Mouse (Mus musculus) adrenal gland, postnatal 36 days (tissue): ENCODE data around the gene Otud7b. TPM values are rescaled to one million over a fixed set of nuclear protein-coding genes. Genes with fewer than 3 reads are reported as not detected.

ENCODE experiments used
- DNase-seq, 2 experiments: peaks; one replicate each; pipeline ENCODE4 v3.0.0; 2021; ENCODE audit warnings: mixed read lengths in 1 of 2
- long read RNA-seq, 2 experiments: library from polyadenylated mRNA; stranded (forward); transcript quantifications; one replicate each; pipeline ENCODE4 v2.0.0; 2021; ENCODE audit warnings: borderline sequencing depth in 2 of 2
- total RNA-seq, 2 experiments: library from RNA; stranded (reverse); gene quantifications; 2 replicates each; pipeline ENCODE4 v1.2.3; 2021

Otud7b gene
- 10 to 100 TPM; 34.5 to 39.3 TPM for total RNA-seq
- long read RNA-seq, experiment 1, full-length matches to known transcripts, result 5 of 18 reads
- long read RNA-seq, experiment 1, partial matches to known transcripts, result 1 of 18 reads
- long read RNA-seq, experiment 1, other reads (novel, unspliced or antisense), result 12 of 18 reads
- long read RNA-seq, experiment 2, full-length matches to known transcripts, result 1 of 4 reads
- long read RNA-seq, experiment 2, partial matches to known transcripts, result 0 of 4 reads
- long read RNA-seq, experiment 2, other reads (novel, unspliced or antisense), result 3 of 4 reads

GRCm38 (mm10) chr3:96104261-96105065, at the start of gene Otud7b:
Otud7b (plus strand) TSS chr3:96104527.
- DNase-seq, result peak; percentile 81 to 87

DNA sequence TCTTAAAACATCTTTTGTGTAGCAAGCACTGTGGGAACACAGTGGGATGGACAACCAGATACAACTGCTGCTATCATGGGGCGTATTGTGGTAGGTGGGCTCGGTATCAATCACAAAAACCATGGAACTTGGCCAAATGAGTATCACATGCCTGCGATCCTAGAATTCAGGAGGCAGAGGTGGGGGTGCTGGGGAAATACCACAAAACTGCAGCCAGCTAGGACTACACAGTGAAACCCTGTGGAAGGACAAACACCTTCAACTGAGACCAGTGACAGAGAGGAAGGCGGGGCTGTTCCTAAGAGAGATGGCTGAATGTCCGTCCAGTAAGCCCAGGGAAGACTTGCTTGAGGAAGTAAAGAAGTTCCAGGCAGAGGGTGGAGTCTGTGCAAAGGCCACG, 49.0 kb upstream of the Otud7b start:
- no peak for DNase-seq

DNA sequence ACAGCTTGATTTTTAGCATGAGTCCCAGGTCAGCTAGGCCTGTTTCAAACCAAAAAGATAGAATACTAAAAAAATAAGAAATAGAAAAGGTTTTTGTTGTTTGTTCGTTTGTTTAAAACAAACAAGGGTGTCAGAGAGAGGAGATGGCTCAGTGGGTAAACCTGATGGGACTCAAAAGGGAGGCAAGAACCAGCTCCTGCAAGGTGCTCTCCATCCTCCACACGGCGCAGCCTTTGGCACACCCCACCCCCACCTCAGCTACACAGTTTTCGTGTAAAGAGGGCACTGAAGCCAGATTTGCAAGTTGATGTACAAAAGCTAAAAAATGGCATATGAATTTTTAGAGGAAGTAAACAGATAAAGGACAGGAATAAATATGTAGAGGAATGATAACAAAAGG, 48.3 kb upstream of the Otud7b start:
- DNase-seq, result no peak

GRCm38 (mm10) chr3:96057747-96058204, 46.6 kb upstream of the Otud7b start:
- peak; percentile 89 to 90 for DNase-seq

GRCm38 (mm10) chr3:96058231-96058896, 46.0 kb upstream of the Otud7b start, which contains the start of gene Vps45:
Vps45 (minus strand) TSS chr3:96058466.
- DNase-seq, result peak; percentile 84

- DNase-seq, result no peak
These were observed 44.2 kb upstream of the Otud7b start for GRCm38 (mm10) chr3:96060146-96060545.

DNA sequence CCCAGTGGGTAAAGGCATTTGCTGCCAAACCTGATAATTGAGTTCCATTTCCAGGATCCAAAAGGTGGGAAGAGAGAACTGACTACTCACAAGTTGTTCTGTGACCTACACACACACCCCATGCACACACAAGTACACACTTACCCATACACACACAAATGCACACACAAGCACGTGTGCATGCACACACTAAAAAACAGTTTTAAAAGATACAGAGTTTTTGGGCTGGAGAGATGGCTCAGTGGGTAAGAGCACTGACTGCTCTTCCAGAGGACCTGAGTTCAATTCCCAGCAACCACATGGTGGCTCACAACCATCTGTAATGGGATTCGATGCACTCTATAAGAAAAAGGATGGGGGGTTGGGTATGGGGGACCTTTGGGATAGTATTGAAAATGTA, 41.0 kb upstream of the Otud7b start:
- no peak for DNase-seq

- DNase-seq, result no peak
These were observed 40.1 kb upstream of the Otud7b start for GRCm38 (mm10) chr3:96064217-96064616.

DNA sequence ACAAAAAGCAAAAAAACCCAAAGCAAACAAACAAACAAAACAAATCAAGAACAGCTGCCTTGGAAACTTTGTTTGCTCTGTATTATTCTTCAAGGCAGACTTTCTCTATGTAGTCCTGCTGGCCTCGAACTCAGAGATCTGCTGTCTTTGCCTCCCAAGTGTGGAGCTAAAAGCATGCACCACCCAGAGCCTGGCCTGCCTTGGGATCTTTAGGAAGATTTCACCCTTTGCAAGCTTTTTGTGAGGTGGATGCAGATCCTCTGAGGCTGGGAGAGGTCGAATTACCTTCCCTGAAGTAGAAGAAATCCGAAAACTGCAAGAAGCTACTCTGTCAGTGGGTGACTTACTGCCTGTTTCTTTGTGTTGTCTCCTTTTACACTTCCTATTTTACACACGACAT, 39.2 kb upstream of the Otud7b start:
- no peak for DNase-seq

DNA sequence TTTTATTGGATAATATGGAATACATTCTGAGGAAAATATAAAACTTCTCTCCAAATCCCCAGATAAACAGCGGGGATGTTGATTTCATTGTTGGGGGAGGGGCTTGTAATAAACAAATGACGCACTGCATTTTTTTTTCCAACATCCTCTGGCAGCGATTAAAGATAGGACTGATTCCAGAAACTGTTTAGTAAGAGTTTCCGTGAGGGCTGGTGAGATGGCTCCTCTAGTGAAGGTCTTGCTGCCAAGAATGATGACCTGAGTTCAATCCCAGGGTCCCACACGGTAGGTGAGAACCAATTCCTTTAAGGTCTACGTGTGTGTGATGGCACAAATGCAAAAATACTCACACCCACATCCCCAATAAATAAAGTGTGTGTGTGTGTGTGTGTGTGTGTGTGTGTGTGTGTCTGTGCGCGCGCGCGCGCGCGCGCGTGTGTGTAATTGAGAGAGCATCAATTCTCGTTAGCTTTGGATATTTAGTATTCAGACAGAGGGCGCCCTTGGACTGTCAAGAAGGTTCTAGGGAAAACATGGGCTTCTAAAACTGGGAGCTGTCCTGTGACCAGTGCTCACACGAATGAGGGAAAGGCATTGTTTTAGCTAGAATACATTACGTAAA, 38.5 kb upstream of the Otud7b start:
- peak; percentile 45 to 57 for DNase-seq

DNA sequence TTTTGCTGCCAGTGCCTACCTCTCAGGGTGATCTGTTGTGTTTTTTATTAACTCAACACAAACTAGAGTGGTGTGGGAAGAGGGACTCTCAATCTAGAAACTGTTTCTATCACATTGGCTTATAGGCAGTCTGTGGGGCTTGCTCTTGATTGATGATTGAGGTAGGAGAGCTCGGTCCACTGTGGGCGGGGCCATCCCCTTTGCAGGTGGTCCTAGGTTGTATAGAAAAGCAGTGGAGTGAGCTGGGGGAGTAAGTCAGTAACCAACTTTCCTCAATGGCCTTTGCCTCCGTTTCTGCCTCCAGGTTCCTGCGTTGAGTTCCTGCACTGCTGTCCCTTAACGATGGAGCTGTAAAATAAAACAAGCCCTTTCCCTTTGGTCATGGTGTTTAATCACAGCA, 37.6 kb upstream of the Otud7b start:
- DNase-seq, result no peak

GRCm38 (mm10) chr3:96069046-96069445, 35.3 kb upstream of the Otud7b start:
- no peak for DNase-seq

DNA sequence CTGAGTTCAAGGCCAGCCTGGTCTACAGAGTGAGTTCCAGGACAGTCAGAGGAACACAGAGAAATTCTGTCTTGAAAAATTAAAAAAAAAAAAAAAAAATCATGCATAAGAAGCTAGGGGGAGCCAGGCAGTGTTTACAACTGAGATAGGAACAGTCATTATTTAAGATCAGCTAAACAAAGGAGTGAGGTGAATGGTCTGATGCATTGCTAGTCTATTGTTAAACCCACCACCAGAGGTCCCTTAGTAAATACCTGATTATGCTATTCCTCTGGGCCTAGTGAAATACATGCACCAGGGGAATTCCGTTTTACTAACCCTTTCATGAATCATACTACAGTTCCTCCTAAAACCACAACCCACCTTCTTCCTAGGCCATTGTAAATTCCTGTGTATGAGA, 34.8 kb upstream of the Otud7b start:
- DNase-seq, result no peak

DNA sequence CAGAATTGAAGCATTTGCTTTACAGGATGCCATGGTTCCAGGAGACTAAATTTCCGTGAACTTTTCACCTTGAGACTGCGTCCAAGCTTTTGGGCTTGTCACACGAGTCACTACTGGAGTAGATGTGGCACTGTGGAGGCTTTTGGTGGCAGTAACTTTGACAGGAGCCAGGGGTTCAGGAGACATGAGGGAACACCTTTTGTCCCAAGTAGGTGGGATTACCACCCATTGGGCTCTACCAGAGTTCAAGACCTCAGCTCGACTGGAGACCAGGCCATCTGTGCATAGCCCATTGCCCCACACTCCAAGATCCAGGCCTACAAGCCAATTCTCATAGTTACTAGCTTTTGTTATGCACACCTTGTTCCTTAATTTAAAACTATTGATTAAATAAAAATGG, 34.1 kb upstream of the Otud7b start:
- DNase-seq, result no peak

GRCm38 (mm10) chr3:96072921-96073486, 31.3 kb upstream of the Otud7b start:
- DNase-seq, result no peak

- DNase-seq, result no peak
These were observed 26.3 kb upstream of the Otud7b start for GRCm38 (mm10) chr3:96078066-96078465.

DNA sequence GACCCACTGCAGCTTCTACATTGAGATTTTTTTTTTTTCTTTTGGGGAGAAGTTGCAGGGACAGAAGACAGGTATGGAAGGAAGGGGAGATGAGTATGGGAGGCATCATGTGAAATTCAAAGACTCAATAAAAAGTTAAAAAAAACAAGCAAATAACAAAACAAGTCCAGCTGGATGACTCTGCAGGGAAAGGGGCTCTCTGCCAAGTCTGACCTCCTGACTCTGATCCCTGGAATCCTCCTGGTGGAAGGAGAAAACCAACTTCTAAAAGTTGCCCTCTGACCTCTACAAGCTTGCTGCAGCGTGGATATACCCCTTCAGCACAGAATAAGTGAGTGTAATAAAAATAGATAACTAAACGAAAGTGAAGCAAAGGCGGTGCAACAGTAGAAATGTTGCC, 25.6 kb upstream of the Otud7b start:
- peak; percentile 10 to 37 for DNase-seq

- peak; percentile 17 to 40 for DNase-seq
These were observed 23.3 kb upstream of the Otud7b start for GRCm38 (mm10) chr3:96081006-96081405.

- no peak for DNase-seq
These were observed 22.7 kb upstream of the Otud7b start for GRCm38 (mm10) chr3:96081650-96082049.

DNA sequence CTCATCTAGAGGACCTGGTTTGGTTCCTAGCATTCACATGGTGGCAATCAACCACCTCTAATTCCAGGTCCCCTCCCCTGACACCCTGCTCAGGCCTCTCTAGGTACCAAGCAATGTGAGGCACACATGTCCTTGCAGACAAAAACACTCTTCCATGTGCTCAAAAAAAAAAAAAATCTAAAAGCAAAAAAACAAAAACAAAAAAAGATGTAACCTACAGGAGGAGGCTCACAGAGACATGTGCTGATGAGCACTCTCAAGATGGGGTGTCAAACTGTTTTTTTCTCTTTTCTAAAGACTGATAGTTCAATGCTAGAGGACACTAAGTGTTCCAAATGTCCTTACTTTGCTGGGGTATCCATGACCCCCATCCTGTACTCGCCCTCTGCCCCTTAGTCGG, 22.2 kb upstream of the Otud7b start:
- no peak for DNase-seq

GRCm38 (mm10) chr3:96082714-96083508, 21.4 kb upstream of the Otud7b start:
- no peak for DNase-seq
